Mouse (Mus musculus) kidney, adult 9 months (tissue): Measurements from ENCODE around the gene A030014E15Rik.
"Not testable (repeated sequence)": the region's sequence is repeated elsewhere in the genome, so short reads cannot be mapped to it uniquely, and the experiment has no call there.

ENCODE experiments used
- DNase-seq: peaks from one replicate; pipeline ENCODE4 v3.0.0; 2022

The A030014E15Rik gene

GRCm38 (mm10) chr1:82924650-82925049 lies at the start of gene A030014E15Rik:
TSS of gene A030014E15Rik (plus strand) at chr1:82924917.
- no peak for DNase-seq

- DNase-seq, result no peak
These were observed 45.5 kb upstream of the A030014E15Rik start for GRCm38 (mm10) chr1:82879172-82879571.

DNA sequence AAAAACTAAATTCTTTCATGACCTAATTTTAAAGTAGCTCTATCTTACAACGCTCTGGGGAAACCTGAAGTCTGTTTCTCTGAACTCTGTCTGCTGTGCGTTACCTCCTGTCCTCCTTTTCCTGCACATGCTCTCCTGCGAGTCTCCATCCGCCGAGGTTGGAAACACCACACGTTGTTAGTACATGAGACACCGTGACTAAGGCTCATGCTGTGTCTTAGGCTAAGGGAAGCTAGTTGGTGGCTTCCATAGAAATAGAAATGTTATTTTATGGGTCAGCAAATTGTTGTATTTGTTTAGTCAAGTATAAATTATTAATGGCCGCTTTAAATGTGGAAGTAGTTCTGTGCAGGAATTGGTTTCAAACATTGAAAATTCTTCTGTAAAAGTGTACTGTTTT lies 44.5 kb upstream of the A030014E15Rik start:
- DNase-seq, result no peak

DNA sequence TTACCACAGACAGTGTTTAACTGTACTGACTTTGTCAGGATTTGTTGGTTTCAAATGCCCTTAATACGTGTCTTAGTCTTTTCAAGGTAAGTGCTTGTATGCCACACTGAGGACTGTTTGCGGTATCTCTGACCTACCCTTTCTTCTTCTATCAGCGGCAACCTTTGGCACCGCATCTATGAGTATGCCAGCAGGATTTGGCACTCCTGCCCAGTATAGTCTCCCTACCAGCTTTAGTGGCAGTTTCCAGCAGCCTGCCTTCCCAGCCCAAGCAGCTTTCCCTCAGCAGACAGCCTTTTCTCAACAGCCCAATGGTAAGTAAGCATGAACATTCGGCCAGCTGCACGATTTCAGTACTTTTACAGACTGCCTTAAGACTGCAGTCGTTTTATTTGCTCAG lies 31.4 kb upstream of the A030014E15Rik start:
- DNase-seq, result no peak

DNA sequence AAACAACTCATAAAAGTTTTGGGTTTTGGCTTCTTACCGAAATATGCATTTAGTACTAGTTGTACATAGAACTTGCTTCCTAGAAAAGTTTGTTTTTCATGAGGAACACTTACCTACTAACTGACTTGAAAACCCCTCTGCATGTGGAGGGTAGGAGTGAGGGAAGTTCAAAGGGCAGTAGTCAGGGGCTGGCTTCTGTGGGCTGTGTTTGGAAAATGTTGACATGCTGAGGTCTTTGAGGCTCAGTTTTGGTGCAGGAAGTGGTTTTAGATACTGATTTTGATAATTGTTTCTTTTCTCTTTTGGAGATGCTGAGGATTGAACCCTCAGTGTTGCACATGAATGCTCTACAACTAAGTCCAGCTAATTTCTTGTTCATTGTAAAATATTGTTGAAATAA lies 24.1 kb upstream of the A030014E15Rik start:
- no peak for DNase-seq

DNA sequence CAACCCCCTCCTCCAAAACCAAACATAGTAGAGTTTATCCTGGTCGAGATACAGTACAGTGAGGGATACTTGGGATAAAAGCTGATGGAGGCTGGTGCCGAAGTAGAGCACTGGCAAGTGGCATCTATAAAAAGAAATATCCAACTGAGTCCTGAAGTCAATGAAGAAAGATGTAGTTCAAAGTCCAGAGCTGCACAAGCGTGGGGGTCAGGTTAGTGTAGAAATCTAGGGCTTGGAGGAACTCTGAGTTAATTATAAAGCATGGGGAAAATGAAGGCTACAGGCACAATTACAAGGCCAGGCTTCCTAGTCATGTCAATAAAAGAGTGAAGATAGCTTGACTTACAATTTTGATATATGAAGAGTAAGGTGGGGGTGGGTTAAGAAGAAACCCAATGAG lies 23.5 kb upstream of the A030014E15Rik start:
- DNase-seq, result peak; percentile 59

- no peak for DNase-seq
These were observed 18.8 kb upstream of the A030014E15Rik start for GRCm38 (mm10) chr1:82905886-82906285.

DNA sequence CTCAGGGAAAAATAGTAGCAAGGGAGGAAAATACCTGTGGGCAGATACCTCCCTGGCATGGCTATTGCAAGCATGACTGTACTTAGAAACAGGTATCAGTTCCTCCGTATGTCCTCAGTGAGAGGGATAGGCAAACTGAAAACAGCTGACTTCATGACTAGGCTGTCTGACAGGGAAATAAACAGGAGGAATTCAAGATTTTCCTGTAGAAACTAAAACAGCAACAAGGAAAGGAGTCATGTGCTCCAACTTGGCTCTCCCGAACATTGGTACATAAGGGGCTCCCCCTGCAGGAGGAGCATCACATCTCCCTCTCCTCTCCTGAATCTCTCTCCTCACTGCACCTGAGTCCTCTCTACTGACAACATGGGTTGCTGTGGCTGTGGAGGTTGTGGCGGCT lies 11.7 kb upstream of the A030014E15Rik start, which contains the start of gene A030005L19Rik:
Gene A030005L19Rik (plus strand): TSS at position 301 of the 400 bp plus-strand sequence.
- peak; percentile 24 for DNase-seq

- DNase-seq, result not testable (repeated sequence)
These were observed 11.3 kb upstream of the A030014E15Rik start for GRCm38 (mm10) chr1:82913434-82913833.

DNA sequence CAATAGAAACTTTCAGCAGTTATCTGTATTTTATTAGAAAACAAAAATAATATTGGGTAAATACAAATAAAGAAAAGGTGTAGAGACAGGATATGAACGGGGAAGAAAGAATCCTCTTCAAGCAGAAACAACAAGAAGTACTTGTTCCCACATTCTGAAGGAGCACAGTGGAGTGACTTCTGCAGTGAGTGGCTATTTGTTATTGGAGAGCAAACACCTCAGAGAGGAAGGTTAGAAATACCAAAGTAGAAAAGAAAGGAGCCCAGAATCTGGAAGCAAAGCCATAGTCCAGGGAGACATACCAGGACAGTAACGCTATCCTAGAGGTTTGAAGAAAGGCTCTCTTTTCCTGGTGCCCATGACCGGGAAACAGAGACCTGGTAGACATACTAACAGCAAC lies 5.8 kb downstream of the A030014E15Rik start:
- not testable (repeated sequence) for DNase-seq

- DNase-seq, result not testable (repeated sequence)
These were observed 6.6 kb downstream of the A030014E15Rik start, which contains the start of gene Gm6217 for GRCm38 (mm10) chr1:82931326-82931725. TSS of gene Gm6217 (minus strand) at chr1:82931399.

GRCm38 (mm10) chr1:82938666-82939065 lies 13.9 kb downstream of the A030014E15Rik start:
- peak; percentile 88 for DNase-seq

GRCm38 (mm10) chr1:82942505-82942904 lies 17.8 kb downstream of the A030014E15Rik start:
- DNase-seq, result not testable (repeated sequence)

DNA sequence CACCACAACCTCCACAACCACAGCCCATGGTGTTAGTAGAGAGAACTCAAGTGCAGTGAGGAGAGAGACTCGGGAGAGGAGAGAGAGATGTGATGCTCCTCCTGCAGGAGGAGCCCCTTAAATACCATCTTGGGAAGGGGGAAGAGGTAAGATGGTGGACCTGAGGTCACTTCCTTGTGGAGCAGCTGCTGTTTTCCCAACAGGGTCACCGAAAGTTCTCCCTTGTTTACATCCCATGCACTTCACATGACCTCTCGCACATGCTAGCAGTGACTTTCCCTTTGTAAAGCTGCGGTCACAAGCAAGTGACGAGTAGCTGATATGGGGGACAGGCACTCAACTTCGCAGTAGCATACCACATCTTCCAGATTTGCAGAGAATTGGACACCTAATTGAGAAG lies 18.6 kb downstream of the A030014E15Rik start, which contains the start of gene A030003K21Rik:
Gene A030003K21Rik (minus strand): TSS at position 94 of the 400 bp plus-strand sequence.
- DNase-seq, result not testable (repeated sequence)

DNA sequence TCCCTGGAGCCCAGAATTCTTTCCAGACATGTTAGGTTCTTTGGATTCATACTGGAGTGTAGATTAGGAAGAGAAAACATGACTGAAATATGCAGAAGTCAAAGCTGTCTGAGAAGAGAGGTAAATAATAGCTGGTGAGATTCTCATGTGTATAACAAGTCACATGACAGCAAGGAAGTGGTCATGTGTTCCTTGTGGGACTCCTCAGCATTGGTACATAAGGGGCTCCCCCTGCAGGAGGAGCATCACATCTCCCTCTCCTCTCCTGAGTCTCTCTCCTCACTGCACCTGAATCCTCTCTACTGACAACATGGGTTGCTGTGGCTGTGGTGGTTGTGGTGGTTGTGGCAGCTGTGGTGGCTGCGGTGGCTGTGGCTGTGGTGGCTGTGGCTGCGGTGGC lies 21.3 kb downstream of the A030014E15Rik start:
- DNase-seq, result not testable (repeated sequence)

- DNase-seq, result no peak
These were observed 23.9 kb downstream of the A030014E15Rik start for GRCm38 (mm10) chr1:82948601-82949000.

DNA sequence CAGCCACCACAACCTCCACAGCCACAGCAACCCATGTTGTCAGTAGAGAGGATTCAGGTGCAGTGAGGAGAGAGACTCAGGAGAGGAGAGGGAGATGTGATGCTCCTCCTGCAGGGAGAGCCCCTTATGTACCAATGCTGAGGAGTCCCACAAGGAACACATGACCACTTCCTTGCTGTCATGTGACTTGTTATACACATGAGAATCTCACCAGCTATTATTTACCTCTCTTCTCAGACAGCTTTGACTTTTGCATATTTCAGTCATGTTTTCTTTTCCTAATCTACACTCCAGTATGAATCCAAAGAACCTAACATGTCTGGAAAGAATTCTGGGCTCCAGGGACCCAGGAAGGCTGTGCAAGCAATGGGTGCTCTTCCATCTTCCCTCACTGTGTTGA lies 31.2 kb downstream of the A030014E15Rik start, which contains the start of gene Gm7544:
Gene Gm7544 (minus strand): TSS at position 101 of the 400 bp plus-strand sequence.
- DNase-seq, result not testable (repeated sequence)

- no peak for DNase-seq
These were observed 35.2 kb downstream of the A030014E15Rik start, which contains the start of gene Gm47955 for GRCm38 (mm10) chr1:82959870-82960385. TSS of gene Gm47955 (plus strand) at chr1:82960286.

DNA sequence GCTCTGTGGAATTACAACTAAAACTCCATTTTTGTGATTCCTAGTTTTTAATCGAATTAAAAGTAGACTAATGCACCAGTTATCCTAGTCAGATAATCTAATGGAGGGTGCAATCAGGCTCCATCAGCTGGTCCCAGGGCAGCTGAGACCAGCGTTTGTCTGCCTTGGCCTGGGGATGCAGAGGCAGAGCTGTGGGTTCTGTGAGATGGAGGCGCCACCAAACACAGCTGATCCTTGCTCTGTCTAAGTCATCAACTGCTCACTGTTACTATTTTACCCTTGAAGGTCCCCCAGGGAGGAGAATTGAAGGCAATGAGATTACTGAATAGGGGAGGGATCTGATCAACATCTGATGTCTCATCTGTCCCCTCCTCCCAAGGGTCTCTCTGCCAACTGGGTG lies 41.7 kb downstream of the A030014E15Rik start:
- no peak for DNase-seq

- DNase-seq, result peak; percentile 23
These were observed 47.3 kb downstream of the A030014E15Rik start for GRCm38 (mm10) chr1:82972046-82972445.

DNA sequence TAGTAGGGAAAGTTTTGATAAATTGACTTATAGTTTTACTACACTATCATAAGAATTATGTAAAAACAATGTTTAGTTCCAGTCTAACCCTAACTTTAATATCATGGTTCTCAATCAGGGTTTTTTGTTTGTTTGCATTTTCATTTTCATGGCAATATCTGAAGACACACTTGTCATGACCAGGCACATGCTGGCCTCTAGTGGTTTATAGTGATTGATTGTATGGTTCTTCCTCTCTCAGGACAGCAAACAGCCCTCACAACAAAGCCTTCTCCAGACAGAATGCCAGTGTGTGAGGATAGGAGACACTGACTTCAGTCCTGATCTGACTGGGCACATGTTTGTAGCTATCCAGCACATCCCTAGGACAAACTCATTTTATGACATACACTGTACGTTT lies 48.5 kb downstream of the A030014E15Rik start:
- DNase-seq, result peak; percentile 35

GRCm38 (mm10) chr1:82973901-82974300 lies 49.2 kb downstream of the A030014E15Rik start:
- no peak for DNase-seq

DNA sequence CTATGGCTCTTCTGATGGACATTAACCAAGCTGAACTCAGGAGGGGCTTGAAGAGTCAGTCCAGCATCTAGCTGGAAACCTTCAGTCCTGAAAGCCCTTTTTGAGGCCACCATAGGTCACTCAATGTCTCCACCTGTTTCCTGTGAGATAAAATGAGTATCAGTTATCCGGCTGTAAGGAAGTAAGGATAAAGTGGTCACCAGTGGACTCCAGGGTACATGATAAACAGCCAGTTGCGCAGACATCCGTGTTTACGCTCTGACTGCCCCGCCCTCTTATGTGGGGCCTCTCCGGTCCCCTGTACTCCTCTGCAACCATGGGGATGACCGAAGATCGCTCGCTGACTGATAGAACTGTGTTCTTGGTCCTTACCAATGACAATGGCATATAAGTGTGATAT lies 49.6 kb downstream of the A030014E15Rik start:
- no peak for DNase-seq
